Mouse (Mus musculus) midbrain, postnatal 0 days (tissue): Measurements from ENCODE around the gene Clta. TPM values are rescaled to one million over a fixed set of nuclear protein-coding genes. Genes with fewer than 3 reads are reported as not detected.

Source experiments
- ATAC-seq: fragments of 200-750 bp; cut with Nextera tagmentation; 2 replicates; pipeline ENCODE4 v1.8.0; 2017; ENCODE audit warnings: moderate number of reproducible peaks, mild to moderate bottlenecking, moderate TSS enrichment, moderate library complexity; ENCODE audit not compliant: low FRiP score
- DNase-seq: peaks from one replicate; pipeline ENCODE4 v3.0.0-alpha.2; 2015; ENCODE audit warnings: low spot score
- H3K27ac ChIP-seq: fragments of 300-500 bp; sonication (generic); 2 replicates; pipeline ENCODE4 v1.5.1; 2014; ENCODE audit warnings: low read depth, mild to moderate bottlenecking, low read length, mixed read lengths
- H3K27me3 ChIP-seq: fragments of 300-500 bp; sonication (generic); 2 replicates; pipeline ENCODE4 v1.6.1; 2014; ENCODE audit warnings: low read length, control low read depth, mixed read lengths; ENCODE audit not compliant: insufficient read depth
- H3K36me3 ChIP-seq: fragments of 300-500 bp; sonication (generic); 2 replicates; pipeline ENCODE4 v1.6.1; 2014; ENCODE audit warnings: low read length, control low read depth, mixed read lengths; ENCODE audit not compliant: insufficient read depth
- H3K4me1 ChIP-seq: fragments of 300-500 bp; sonication (generic); 2 replicates; pipeline ENCODE4 v1.6.1; 2014; ENCODE audit warnings: mild to moderate bottlenecking, control low read depth, antibody characterized with exemption, low read length, mixed read lengths; ENCODE audit not compliant: insufficient read depth
- H3K4me2 ChIP-seq: fragments of 300-500 bp; sonication (generic); 2 replicates; pipeline ENCODE4 v1.6.1; 2014; ENCODE audit warnings: low read depth, mild to moderate bottlenecking, low read length, mixed read lengths; ENCODE audit not compliant: poor library complexity, severe bottlenecking
- H3K4me3 ChIP-seq: fragments of 300-500 bp; sonication (generic); 2 replicates; pipeline ENCODE4 v1.5.1; 2014; ENCODE audit warnings: low read depth, mild to moderate bottlenecking, low read length, moderate library complexity
- H3K9ac ChIP-seq: fragments of 300-500 bp; sonication (generic); replicated peaks from 2 replicates; pipeline ENCODE4 v1.6.1; 2014; ENCODE audit warnings: mild to moderate bottlenecking, low read length, moderate library complexity, mixed read lengths; ENCODE audit not compliant: poor library complexity, severe bottlenecking
- H3K9me3 ChIP-seq: fragments of 300-500 bp; sonication (generic); 2 replicates; pipeline ENCODE4 v1.6.1; 2016; ENCODE audit warnings: low read length, control low read depth
- CTCF ChIP-seq: IDR thresholded peaks from 2 replicates; pipeline ENCODE4 v1.5.1; 2016; ENCODE audit warnings: antibody characterized with exemption, mild to moderate bottlenecking
- WGBS: fragments of 180-500 bp; shearing (Covaris S2); extraction: QIAGEN DNeasy Blood & Tissue Kit; methylation state at CpG from one replicate; pipeline ENCODE4 v1.1.7; 2014; 5-methylcytosine and 5-hydroxymethylcytosine counted together
- polyA plus RNA-seq: library from polyadenylated mRNA; unstranded; fragments of >200 nt; fragmentation: Nextera tagmentation; extraction: Ambion mirVana; gene quantifications from 2 replicates; pipeline ENCODE4 v1.2.1, GENCODE M21; 2015
- total RNA-seq: library from RNA; depleted of rRNA; stranded (reverse); fragments of >200 nt; gene quantifications from 2 replicates; pipeline ENCODE4 v1.2.3, GENCODE M21; 2014

The Clta gene
- total and polyA plus RNA-seq, 2 experiments from 2014 or later: 390 to 539 TPM

- Histone ChIP-seq H3K4me2 (peak overlapping the region; percentile 88), H3K9ac (peak overlapping the region; percentile 73), H3K4me1 (peaks cover 6% of the 10 kb centered on the region; the same call in 1 of the 2 replicates), H3K27me3 (no peaks in the 10 kb centered on the region), H3K9me3 (no peaks in the 10 kb centered on the region), H3K27ac (peak overlapping the region; percentile 64), H3K4me3 (peak overlapping the region; percentile 60), H3K36me3 (no peaks in the 10 kb centered on the region)
- ATAC-seq (peak; percentile 99), DNase-seq (peak; percentile 97)
- under 1% methylated on average over 77 of the region's 77 CpGs for WGBS
- TF ChIP-seq CTCF: no peak
Measured at GRCm38 (mm10) chr4:44012376-44013367, 8.4 kb downstream of the Clta start.

GRCm38 (mm10) chr4:44013391-44014070 is 9.3 kb downstream of the Clta start:
- peak overlapping the region; percentile 88 for H3K4me2 ChIP-seq
- 33% methylated on average over 11 of the region's 11 CpGs for WGBS
- H3K4me3 ChIP-seq: peak overlapping the region; percentile 60
- H3K4me1 ChIP-seq: peaks cover 6% of the 10 kb centered on the region; the same call in 1 of the 2 replicates
- no peaks in the 10 kb centered on the region for H3K27me3 ChIP-seq
- ATAC-seq (no peak), DNase-seq (no peak)
- no peak overlapping the region for H3K27ac ChIP-seq
- H3K9ac ChIP-seq: peak overlapping the region; percentile 73
- H3K9me3 ChIP-seq: no peaks in the 10 kb centered on the region
- TF ChIP-seq CTCF: no peak
- peaks cover 1% of the 10 kb centered on the region; the same call in 1 of the 2 replicates for H3K36me3 ChIP-seq

GRCm38 (mm10) chr4:44016071-44016470 is 11.8 kb downstream of the Clta start:
- Histone ChIP-seq H3K27me3 (no peaks in the 10 kb centered on the region), H3K4me3 (no peak overlapping the region), H3K4me2 (no peak overlapping the region), H3K9me3 (no peaks in the 10 kb centered on the region), H3K9ac (no peak overlapping the region), H3K36me3 (peaks cover 22% of the 10 kb centered on the region), H3K27ac (no peak overlapping the region), H3K4me1 (peaks cover 6% of the 10 kb centered on the region; the same call in 1 of the 2 replicates)
- ATAC-seq (no peak), DNase-seq (no peak)
- no peak for TF ChIP-seq CTCF
- 92% methylated on average over 4 of the region's 4 CpGs for WGBS

- Histone ChIP-seq H3K27me3 (no peaks in the 10 kb centered on the region), H3K4me3 (no peak overlapping the region), H3K9me3 (no peaks in the 10 kb centered on the region), H3K36me3 (peaks cover 28% of the 10 kb centered on the region), H3K4me1 (peaks cover 6% of the 10 kb centered on the region; the same call in 1 of the 2 replicates), H3K4me2 (no peak overlapping the region), H3K9ac (no peak overlapping the region), H3K27ac (no peak overlapping the region)
- no peak for ATAC-seq
- TF ChIP-seq CTCF: no peak
- 95% methylated on average over 12 of the region's 12 CpGs for WGBS
- no peak for DNase-seq
Measured at GRCm38 (mm10) chr4:44016791-44017190, 12.5 kb downstream of the Clta start.

- no peak overlapping the region for H3K27ac ChIP-seq
- no peak for ATAC-seq
Measured at GRCm38 (mm10) chr4:44022323-44022722, 18.1 kb downstream of the Clta start.

More at GRCm38 (mm10) chr4:44022323-44022722, 18.1 kb downstream of the Clta start:
- H3K9me3 ChIP-seq: no peaks in the 10 kb centered on the region
- H3K4me3 ChIP-seq: no peak overlapping the region
- peaks cover 78% of the 10 kb centered on the region for H3K36me3 ChIP-seq
- no peak overlapping the region for H3K4me2 ChIP-seq
- H3K9ac ChIP-seq: no peak overlapping the region
- WGBS: 80% methylated on average over 4 of the region's 4 CpGs
- no peaks in the 10 kb centered on the region for H3K27me3 ChIP-seq
- TF ChIP-seq CTCF: no peak
- no peak for DNase-seq
- H3K4me1 ChIP-seq: no peaks in the 10 kb centered on the region
